Mouse (Mus musculus) right cerebral cortex, postnatal 14 days (tissue): ENCODE measurements around the gene Hist1h3g.

Experiments
- DNase-seq: peaks from one replicate; pipeline ENCODE4 v3.0.0; 2022

The Hist1h3g gene

DNA sequence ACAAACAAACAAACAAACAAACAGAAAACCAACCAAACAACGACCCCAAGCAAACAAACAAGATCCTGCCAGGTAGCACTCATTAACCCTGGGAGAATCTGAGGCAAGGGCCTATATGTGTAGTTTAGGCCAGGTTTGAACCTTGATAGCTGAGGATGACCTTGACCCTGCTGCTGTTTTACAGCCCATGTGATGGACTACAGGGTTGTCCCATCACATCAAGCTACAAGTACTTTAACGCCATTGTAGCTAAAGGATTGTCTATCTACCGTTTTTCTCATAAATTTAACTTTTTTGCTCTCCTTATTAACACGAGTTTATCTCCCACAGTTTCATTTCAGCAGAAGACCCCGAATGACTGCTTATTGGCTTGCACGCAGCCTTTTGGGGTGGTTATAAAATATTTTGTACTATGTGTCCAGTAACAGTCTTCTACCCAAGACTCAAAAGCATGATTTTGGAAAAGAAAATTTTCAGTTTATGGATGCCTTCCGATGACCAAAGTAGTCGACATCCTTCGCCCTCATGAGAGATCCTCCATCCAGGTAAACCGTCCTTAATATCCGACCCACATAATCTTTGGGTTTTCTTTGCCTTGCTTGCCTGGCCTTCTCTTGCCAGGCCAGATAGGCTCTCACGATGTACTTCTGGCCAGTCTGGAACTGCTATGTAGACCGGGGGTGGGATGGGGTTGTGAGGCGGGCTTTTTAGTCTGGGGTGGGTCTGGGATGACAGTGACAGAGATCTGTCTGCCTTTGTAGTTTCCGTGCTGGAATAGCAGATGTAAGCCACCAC is 19.2 kb upstream of the Hist1h3g start:
- no peak for DNase-seq

DNA sequence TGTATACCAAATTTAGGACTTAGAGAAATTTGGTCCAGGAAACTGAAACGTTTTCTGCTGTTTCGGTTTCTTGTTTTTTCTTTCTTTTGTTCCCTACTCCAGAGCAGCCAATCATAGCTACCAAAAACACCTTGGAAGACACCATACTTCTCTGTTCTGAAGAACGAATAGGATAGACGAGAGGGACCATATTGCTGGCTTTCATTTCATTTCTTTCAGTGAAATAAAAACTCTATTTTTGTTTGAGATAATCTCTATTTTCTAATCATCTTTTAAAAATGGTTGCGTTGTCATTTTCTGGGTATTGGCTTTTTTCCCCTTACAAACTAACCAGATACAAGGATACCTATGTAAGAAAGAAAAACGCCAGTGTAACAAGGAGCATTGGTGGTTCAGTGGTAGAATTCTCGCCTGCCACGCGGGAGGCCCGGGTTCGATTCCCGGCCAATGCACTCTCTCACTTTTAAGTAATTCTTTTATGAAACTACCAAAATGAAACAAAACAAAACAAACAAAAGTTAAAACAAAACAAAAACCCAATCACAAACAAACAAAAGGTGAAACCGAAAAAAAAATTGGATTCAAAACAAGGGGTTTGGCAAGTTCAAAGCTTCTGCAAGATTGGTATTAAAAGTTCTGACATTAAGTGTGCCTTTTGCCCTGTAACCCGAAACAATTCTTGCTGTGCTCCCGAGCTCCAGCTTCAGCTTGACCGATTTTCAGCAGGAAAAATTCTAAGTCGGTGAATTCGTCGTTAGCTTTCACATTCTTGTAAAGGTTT is 18.2 kb upstream of the Hist1h3g start:
- peak; percentile 70 for DNase-seq

DNA sequence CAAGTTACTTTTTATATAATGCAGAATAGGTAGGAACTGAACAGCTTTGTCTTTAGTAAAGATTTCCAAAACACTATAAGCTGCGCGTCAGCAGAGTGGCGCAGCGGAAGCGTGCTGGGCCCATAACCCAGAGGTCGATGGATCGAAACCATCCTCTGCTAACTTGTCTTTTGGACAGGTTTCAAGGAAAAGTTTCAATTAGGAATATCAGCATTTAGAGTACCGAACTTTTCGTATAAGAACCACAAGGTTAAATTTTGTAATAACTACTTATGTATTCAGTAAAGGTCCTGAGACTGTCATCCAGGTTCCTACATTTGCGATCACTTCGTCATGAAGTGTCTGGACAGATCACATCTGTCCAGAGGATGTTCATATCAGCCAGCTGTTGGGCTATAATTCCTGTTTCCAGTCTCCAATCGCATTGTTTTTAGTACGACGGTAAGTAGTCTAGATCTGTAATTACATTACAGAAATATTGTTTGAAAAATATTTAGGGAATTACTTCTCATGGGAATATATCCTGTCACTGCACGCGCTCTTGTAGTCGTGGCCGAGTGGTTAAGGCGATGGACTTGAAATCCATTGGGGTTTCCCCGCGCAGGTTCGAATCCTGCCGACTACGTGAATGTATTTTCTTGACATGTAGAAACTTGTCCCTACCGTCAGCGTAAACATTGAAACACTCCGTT is 17.5 kb upstream of the Hist1h3g start:
- DNase-seq, result peak; percentile 86

DNA sequence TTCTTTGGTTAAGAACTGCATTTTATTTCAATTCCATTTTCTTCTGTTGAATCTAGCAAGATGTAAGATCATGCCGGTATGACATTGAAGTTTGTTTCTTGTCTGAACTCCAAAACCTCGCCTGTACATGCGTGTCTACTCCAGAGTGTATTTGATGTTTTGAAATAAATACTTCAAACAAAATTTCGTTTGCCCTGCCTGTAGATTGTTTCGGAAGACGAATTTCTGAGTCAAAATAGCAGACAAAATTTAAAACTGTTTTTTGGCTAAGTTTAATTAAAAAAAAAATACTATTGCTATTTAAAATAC is 17.0 kb upstream of the Hist1h3g start:
- DNase-seq, result no peak

DNA sequence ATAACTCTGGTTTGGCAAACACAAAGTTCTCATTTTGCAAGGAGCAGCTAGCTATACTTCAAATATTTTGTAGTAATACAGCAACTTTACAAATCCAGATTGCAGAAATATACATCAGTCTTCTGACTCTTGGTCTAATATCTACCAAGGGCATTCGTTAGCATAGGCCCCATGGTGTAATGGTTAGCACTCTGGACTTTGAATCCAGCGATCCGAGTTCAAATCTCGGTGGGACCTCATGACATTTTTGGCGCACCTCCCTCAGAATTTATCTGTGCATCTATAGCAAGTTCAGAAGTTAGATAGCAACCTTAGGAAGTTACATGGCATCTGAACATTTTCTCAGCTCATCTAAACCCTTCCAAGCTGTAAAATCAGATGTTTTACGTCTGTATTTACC is 16.3 kb upstream of the Hist1h3g start:
- peak; percentile 55 for DNase-seq

DNA sequence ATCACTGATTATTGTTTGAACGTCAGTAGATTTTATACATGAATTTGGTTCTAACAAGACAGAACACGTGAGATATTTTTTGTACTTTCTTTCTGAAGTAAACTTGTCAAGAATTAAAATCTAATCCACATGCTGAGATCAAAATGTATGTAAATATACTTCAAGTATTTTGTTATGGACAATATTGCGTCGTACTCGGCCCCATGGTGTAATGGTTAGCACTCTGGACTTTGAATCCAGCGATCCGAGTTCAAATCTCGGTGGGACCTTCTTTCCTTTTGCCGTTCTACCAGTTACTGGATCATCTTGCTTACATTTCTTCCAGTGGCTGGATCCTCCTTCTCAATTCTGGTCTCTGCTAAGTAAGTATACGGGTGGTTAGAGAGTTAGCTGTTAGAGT is 15.8 kb upstream of the Hist1h3g start:
- DNase-seq, result peak; percentile 70

DNA sequence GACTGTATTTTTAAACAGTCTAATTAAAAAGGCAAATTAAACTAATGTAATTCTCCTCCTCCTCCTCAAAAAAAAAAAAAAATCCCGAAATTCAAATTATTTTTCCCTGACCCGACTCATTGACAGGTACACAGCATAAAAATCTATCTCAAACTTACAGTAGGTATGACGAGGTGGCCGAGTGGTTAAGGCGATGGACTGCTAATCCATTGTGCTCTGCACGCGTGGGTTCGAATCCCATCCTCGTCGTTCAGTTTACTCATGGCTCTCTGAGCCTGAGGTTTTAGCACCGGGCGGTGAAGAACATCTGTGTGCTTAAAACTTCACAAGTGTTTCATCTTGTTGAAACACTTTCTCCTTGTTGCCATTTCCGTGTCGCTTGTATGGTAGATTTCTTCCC is 13.5 kb upstream of the Hist1h3g start:
- DNase-seq, result peak; percentile 65

DNA sequence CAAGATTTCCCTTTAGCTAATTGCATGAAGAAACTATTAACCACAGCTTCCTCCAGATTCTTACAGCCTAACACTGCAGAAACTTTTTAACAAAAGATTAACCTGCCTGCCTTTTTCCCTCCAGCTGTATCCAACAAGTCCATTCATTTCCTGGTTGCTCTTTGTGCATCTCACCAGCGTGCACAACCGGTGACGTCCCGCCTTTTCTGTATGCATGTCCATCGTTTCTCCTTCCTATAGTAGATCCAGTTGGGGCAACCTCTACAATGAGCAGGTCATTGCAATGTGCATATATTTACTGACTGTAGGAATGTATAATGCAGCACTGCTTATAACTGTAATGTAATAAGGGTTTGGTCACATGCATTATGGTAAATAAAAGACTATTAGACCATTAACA is 11.2 kb upstream of the Hist1h3g start:
- DNase-seq, result no peak

DNA sequence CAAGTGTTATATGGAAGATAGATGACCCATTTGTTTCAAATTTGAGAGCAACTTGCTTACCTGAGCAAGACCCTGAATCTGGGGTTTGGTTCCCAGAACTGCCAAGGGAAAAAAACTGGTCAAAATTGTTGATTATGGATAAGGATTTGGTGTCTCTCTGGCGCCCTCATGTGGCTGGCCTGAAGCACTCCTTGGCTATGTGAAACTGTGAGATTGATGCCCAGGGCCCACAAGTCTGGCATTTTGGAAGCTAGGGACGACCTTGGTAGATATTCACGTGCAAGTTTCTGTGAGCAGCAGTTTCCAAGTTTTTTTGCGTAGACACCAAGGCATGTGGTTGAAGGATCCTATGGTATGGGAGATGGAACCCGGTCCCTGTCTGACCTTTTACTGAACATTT is 10.6 kb upstream of the Hist1h3g start:
- DNase-seq, result peak; percentile 57

DNA sequence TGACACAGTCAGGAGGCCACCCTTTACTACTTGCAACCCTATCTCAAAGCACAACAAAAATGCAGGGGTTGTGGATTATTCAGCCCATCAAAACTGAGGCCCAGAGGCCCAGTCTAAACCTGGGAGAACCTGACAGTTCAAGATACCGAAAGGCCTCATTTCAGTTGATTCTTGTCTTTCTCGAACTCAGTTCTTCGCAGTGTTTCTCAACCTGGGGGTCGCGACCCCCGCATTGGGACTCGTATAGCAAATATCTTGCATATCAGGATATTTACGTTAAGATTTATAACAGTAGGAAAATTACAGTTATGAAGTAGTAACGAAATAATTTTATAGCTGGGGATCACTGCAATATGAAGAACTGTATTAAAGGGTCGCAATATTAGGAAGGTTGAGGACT is 9.3 kb upstream of the Hist1h3g start:
- DNase-seq, result no peak

DNA sequence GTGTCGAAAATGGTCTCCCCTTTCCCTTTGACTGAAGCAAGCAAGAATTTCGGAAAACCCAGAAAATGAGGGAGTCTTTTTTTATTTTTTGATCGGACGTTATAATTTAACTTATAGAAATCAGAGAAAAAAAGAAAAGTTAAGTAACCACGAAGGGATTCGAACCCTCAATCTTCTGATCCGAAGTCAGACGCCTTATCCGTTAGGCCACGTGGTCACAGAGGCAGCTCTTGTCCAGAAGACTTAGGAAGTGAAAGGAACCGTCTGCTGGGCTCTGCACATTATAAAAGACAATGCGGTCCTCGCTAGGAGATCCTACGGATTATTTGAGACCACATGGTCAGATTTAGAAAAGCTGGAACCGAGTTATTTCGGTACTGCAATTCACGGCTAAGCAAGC is 8.9 kb upstream of the Hist1h3g start:
- peak; percentile 85 for DNase-seq

DNA sequence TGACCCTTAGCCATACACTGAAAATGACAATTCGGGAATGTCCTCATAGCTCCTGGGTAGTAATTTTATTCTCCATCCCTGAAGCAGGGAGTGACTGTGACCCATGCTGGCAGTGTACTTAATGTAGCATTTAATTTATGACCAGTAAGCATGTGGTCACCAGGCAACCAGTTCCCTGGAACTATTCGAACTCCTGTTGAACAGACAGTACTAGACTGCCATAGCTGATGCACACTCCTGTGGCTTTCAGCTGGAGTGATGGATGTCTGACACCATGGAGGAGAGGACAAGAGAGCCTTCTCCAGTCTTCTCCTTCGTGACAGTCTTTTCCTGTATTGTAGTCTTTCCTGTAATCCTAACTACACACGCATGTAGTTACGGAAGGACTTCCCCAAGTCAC is 6.2 kb upstream of the Hist1h3g start:
- DNase-seq, result no peak

DNA sequence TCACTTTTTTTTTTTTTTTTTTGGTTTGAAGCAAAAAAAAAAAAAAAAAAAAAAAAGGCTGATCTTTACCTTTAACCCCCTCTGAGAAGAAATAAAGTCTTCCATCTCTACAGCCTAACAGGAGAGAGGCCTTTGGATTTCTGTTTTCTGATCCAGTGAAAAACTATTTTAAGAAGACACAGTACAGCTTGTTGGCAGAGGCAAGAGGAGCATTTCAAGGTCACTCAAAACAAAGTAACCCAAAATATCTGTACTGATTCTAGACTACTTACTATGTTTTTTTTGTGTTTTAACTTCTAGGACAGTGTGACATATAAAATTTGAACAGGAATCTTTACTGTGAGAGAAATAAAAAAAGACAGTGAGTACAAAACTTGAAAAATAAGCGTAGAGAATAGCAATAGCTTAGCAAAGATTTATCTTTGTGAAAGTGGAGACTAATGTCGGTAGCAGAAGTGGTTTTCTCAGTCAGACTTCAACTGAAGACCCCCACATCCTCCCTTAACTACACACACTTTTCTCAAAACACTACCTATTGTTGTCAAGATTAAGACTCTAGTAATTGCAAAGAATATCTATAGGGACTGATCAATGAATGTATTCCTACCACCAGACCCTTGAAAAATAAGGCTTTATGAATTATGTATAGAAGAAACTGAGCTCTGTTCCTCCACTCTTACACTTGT is 5.6 kb upstream of the Hist1h3g start:
- no peak for DNase-seq

DNA sequence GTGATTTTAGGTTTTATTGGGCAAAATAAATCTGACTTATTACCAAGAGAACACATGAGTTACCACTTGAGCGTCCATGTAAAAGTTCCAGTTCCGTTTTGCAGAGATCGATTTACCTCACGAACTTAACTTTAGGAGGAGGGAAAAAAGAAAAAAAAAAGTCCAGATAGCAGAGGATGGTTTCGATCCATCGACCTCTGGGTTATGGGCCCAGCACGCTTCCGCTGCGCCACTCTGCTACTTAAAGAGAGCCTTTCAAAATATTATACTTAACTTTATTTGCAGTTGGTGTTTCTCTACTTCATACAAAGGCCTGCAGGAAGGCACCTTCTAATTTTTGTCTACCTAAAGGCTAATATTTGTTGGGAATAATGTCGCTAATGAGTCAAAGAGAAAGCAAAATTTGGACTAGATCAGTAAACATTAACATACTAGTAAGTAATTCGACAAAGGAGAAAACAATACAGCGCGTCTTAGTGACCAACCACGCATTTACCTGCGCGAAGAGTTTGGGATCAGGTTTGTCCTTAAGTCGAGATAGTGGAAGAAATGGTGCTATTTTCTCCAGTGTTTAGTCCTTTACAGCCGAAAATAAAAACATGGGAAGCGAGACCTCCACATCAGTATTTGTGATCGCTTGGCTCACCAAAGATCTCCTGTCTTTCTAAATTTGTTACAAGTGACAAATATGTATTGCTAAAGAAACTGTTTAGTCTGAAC is 4.9 kb upstream of the Hist1h3g start:
- DNase-seq, result peak; percentile 21

DNA sequence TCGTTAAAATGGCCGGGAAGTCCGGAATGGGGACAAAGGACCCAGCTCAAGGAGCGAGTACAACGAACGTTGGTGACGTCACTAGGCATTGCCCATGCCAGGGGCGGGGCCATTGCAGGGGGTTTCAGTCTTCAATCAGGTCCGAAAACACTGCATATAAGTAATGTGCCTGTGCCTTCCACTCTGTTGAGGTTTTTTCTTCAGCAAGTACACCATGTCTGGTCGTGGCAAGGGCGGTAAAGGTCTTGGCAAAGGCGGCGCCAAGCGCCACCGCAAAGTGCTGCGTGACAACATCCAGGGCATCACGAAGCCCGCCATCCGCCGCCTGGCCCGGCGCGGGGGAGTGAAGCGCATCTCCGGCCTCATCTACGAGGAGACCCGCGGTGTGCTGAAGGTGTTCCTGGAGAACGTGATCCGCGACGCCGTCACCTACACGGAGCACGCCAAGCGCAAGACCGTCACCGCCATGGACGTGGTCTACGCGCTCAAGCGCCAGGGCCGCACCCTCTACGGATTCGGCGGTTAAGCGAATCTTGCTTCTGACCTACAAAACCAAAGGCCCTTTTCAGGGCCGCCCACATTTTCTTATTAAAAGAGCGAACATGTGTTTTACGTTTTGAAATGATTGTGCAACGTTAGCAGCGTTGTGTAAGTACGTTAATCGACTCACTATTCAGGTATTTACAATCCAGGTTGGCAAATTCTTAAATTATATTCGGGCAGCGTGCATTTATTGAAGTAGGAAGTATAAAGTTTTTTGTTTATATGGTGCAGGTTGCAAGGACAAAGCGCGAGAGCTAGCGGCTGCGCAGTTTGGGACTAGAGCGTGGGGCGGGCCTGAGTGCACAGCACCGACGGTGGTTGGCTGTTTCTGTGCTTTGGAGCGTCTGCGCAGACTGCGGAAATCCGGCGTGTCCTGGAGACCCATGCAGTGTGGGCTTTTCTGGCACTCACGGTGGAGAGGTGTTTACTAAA is 4.0 kb upstream of the Hist1h3g start, which contains the start of gene Hist1h4h:
Hist1h4h (plus strand) TSS at position 150 of the 975 bp plus-strand sequence.
- peak; percentile 89 for DNase-seq

DNA sequence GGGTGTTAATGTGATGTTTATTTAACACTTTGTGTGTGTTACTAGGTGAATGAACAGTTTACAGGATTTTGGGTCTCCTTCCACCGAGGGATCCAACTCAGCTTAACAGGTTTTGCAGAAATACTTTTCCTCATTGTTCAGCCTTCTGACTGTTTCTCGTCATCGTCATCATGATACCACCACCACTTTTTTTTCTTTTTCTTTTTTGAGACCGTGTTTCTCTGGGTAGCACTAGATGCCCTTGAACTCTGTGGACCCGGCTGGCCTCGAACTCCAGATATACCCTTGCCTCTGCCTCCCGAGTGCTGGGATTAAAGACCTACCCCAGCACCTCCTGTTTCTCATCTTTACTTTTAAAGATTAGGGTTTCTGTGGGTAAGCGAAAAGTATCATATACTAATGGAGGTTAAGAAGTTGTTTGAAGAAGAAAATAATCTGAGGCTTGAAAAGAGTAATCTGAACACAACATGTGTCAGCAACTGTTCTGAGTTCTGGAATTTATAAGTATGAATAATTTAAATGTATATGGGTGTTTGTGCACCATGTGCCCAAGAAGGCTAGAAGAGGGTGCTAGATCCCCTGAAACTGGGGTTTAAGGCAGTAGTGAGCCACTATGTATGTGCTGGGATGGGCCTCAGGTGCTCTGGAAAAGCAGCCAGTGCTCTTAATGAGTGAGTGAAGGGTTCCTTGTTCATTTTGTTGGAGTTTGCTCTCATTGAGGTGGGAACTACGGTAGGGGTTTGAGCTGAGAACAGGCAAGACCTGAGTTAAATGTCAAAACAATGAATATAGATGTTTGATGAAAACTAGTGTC is 2.8 kb upstream of the Hist1h3g start:
- DNase-seq, result no peak

DNA sequence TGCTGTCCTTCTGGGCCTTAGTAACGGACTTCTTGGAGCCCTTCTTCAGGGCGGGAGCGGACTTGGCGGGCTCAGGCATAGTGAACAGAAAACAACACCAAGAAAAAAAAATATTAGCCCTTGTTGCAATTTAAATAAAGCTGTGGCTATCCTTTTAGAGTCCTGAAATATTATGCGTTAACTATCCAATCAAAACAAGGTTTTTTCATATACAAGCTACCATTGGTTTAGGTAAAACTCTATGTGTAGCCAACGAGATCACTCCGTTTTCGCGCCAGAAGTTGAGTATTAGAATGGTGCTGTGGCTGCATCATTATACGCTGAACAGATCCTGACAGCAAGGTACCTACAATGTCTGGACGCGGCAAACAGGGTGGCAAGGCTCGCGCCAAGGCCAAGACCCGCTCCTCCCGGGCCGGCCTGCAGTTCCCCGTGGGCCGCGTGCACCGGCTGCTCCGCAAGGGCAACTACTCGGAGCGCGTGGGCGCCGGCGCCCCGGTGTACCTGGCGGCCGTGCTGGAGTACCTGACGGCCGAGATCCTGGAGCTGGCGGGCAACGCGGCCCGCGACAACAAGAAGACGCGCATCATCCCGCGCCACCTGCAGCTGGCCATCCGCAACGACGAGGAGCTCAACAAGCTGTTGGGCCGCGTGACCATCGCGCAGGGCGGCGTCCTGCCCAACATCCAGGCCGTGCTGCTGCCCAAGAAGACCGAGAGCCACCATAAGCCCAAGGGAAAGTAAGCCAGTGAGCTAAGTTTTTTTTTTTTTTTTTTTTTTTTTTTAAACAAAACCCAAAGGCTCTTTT is 1.5 kb upstream of the Hist1h3g start, which contains the start of gene Hist1h2af:
Hist1h2af (plus strand) TSS at position 347 of the 808 bp plus-strand sequence.
- peak; percentile 57 for DNase-seq

DNA sequence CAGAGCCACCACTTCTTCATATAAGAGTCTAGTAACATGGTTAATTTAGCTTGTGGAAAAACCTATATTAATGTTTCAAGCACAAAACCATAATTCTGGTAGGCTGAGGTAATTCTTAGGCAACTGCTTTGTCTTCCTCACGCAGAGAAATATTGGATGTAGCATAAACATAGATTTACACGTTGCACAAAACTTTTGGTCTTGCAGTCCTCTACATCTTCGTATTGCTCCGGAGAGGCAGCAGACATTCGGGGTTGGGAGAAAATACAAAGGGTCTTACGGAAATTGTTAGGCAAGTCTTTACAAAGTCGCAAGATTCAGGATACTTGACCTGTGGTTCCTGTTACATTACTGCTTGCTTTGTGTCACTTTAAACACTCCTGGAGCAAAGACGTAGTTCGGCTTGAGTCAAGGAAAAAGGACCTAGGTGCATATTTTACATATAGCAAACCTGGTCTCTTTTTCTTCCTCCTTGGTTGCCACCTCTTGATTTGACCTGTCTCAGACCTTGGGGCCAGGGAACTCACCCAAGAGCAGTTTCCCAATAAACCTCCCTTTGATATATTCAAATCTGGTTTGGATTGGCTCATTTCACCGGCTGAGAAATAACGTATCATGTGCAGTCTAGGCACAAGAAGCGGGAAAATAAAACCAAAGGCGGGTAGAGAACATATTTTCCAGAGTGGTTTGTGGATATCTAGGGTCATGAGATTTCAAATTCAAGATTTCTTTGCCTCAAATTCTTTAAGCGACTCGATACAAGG is 672 bp upstream of the Hist1h3g start:
- DNase-seq, result no peak
